Mouse (Mus musculus) CH12.LX (cell line): ENCODE data around the gene Tgfb1. TPM values are rescaled to one million over a fixed set of nuclear protein-coding genes. Genes with fewer than 3 reads are reported as not detected.

ENCODE experiments used
- DNase-seq: peaks from one replicate; pipeline ENCODE4 v3.0.0-alpha.2; 2013; ENCODE audit errors: extremely low read depth
- H3K27ac ChIP-seq: 2 replicates; pipeline ENCODE4 v1.5.1; 2012; ENCODE audit warnings: low read depth, mild to moderate bottlenecking, control low read depth, moderate library complexity; ENCODE audit not compliant: insufficient read depth
- H3K27me3 ChIP-seq: replicated peaks from 2 replicates; pipeline ENCODE3; 2012; ENCODE audit warnings: inconsistent platforms
- H3K36me3 ChIP-seq, 2 experiments: replicated peaks in 1 of 2; 2 replicates each; pipeline versions ENCODE3 to v1.6.1; 2012; ENCODE audit warnings: inconsistent platforms in 1 of 2, low read length in 1 of 2, mild to moderate bottlenecking in 1 of 2, mixed read lengths in 1 of 2, moderate library complexity in 1 of 2; ENCODE audit not compliant: control insufficient read depth in 1 of 2, insufficient read depth in 1 of 2
- H3K4me1 ChIP-seq, 2 experiments: 2 replicates each; pipeline ENCODE4 v1.6.1; 2012; ENCODE audit warnings: inconsistent platforms in 1 of 2, moderate library complexity in 1 of 2; ENCODE audit not compliant: insufficient read depth in 2 of 2, control insufficient read depth in 1 of 2
- H3K4me2 ChIP-seq: 2 replicates; pipeline ENCODE4 v1.6.1; 2012; ENCODE audit warnings: low read depth, mild to moderate bottlenecking, control low read depth; ENCODE audit not compliant: poor library complexity, insufficient read depth, severe bottlenecking
- H3K4me3 ChIP-seq, 3 experiments: fragments of 150-350 bp in 1 of 3; sonication (generic) in 1 of 3; replicated peaks in 1 of 3; 2 replicates each; pipeline versions ENCODE3 to v1.5.1; 2011 to 2012; ENCODE audit warnings: low read depth in 2 of 3, low read length in 2 of 3, mild to moderate bottlenecking in 2 of 3, moderate library complexity in 2 of 3, control low read depth in 1 of 3, improper control_type of control experiment in 1 of 3, inconsistent platforms in 1 of 3, mixed read lengths in 1 of 3; ENCODE audit not compliant: poor library complexity in 1 of 3
- H3K79me2 ChIP-seq: replicated peaks from 2 replicates; pipeline ENCODE4 v1.6.1; 2012; ENCODE audit warnings: mild to moderate bottlenecking, moderate library complexity; ENCODE audit not compliant: control insufficient read depth, poor library complexity, insufficient read depth, severe bottlenecking; ENCODE audit errors: extremely low read depth
- H3K9ac ChIP-seq: 2 replicates; pipeline ENCODE4 v1.6.1; 2012; ENCODE audit warnings: low read depth, mild to moderate bottlenecking, control low read depth, moderate library complexity; ENCODE audit not compliant: insufficient read depth
- H3K9me3 ChIP-seq: replicated peaks from 2 replicates; pipeline ENCODE3; 2012; ENCODE audit warnings: low read length, inconsistent platforms, mixed read lengths
- CHD2 ChIP-seq: IDR thresholded peaks from 2 replicates; pipeline ENCODE4 v1.6.1; 2011; ENCODE audit warnings: low read length, improper control_type of control experiment
- CTCF ChIP-seq, 2 experiments: IDR thresholded peaks in 1 of 2; conservative IDR thresholded peaks in 1 of 2; 2 replicates each; pipeline ENCODE4 v1.5.1; 2011 to 2012; ENCODE audit warnings: low read depth in 2 of 2, low read length in 2 of 2, improper control_type of control experiment in 1 of 2, inconsistent platforms in 1 of 2, mild to moderate bottlenecking in 1 of 2, moderate library complexity in 1 of 2
- ETS1 ChIP-seq: conservative IDR thresholded peaks from 2 replicates; pipeline ENCODE4 v1.6.1; 2012; ENCODE audit warnings: low read depth, mild to moderate bottlenecking, inconsistent platforms, low read length, improper control_type of control experiment, moderate library complexity
- HCFC1 ChIP-seq: IDR thresholded peaks from 2 replicates; pipeline ENCODE4 v1.6.1; 2012; ENCODE audit warnings: low read depth, mild to moderate bottlenecking, inconsistent platforms, low read length, improper control_type of control experiment
- JUND ChIP-seq: conservative IDR thresholded peaks from 2 replicates; pipeline ENCODE4 v1.6.1; 2011; ENCODE audit warnings: low read depth, low read length, improper control_type of control experiment
- MAFK ChIP-seq: IDR thresholded peaks from 2 replicates; pipeline ENCODE4 v1.6.1; 2011; ENCODE audit warnings: low read length, improper control_type of control experiment; ENCODE audit not compliant: insufficient replicate concordance
- MAX ChIP-seq: IDR thresholded peaks from 2 replicates; pipeline ENCODE4 v1.6.1; 2011; ENCODE audit warnings: low read length, improper control_type of control experiment
- MAZ ChIP-seq: IDR thresholded peaks from 2 replicates; pipeline ENCODE4 v1.6.1; 2012; ENCODE audit warnings: low read depth, mild to moderate bottlenecking, inconsistent platforms, low read length, improper control_type of control experiment, moderate library complexity
- NELFE ChIP-seq: IDR thresholded peaks from 2 replicates; pipeline ENCODE4 v1.6.1; 2011; ENCODE audit warnings: low read depth, low read length, improper control_type of control experiment
- NRF1 ChIP-seq: IDR thresholded peaks from 2 replicates; pipeline ENCODE4 v1.6.1; 2014; ENCODE audit warnings: low read depth, mild to moderate bottlenecking, inconsistent platforms, low read length, improper control_type of control experiment, moderate library complexity
- PAX5 ChIP-seq: IDR thresholded peaks from 2 replicates; pipeline ENCODE4 v1.6.1; 2012; ENCODE audit warnings: low read length, inconsistent platforms, mixed read lengths
- POLR2AphosphoS2 ChIP-seq: IDR thresholded peaks from 2 replicates; pipeline ENCODE4 v1.6.1; 2011; ENCODE audit warnings: low read depth, low read length, improper control_type of control experiment
- RCOR1 ChIP-seq: conservative IDR thresholded peaks from 2 replicates; pipeline ENCODE4 v1.6.1; 2012; ENCODE audit warnings: low read depth, mild to moderate bottlenecking, inconsistent platforms, low read length, improper control_type of control experiment
- TBP ChIP-seq: conservative IDR thresholded peaks from 2 replicates; pipeline ENCODE4 v1.6.1; 2011; ENCODE audit warnings: low read depth, low read length, improper control_type of control experiment
- TCF12 ChIP-seq: IDR thresholded peaks from 2 replicates; pipeline ENCODE4 v1.6.1; 2014; ENCODE audit warnings: low read depth, mild to moderate bottlenecking, inconsistent platforms, low read length, improper control_type of control experiment
- UBTF ChIP-seq: IDR thresholded peaks from 2 replicates; pipeline ENCODE4 v1.6.1; 2012; ENCODE audit warnings: low read depth, mild to moderate bottlenecking, inconsistent platforms, low read length, improper control_type of control experiment, moderate library complexity
- ZMIZ1 ChIP-seq: IDR thresholded peaks from 2 replicates; pipeline ENCODE4 v1.6.1; 2012; ENCODE audit warnings: low read depth, mild to moderate bottlenecking, inconsistent platforms, low read length, improper control_type of control experiment
- ZNF384 ChIP-seq: IDR thresholded peaks from 2 replicates; pipeline ENCODE4 v1.6.1; 2012; ENCODE audit warnings: low read depth, low read length, improper control_type of control experiment, inconsistent platforms
- dilution Hi-C: fragments of 300-500 bp; cut with MboI; formaldehyde crosslinking; loops from 2 replicates; pipeline ENCODE4 v1.14.3; 2020; ENCODE audit warnings: low sequenced_read_pairs; ENCODE audit not compliant: extremely low pct_unique_long_range_greater_than_20kb, extremely low pct_ligation_motif_present
- in situ Hi-C: fragments of 300-500 bp; cut with MboI; formaldehyde crosslinking; loops from 3 replicates; pipeline ENCODE4 v1.14.3; 2019; ENCODE audit warnings: low sequenced_read_pairs, low pct_ligation_motif_present, low pct_unique_long_range_greater_than_20kb, mixed read lengths
- polyA plus RNA-seq: library from polyadenylated mRNA; unstranded; fragments of >175 nt; gene quantifications from 2 replicates; pipeline ENCODE4 v1.2.1, GENCODE M21; 2012; ENCODE audit warnings: low read depth; ENCODE audit not compliant: insufficient read length
- total RNA-seq, 2 experiments: library from RNA; depleted of rRNA; stranded (reverse); fragments of 300-350 nt in 1 of 2; fragments of >200 nt in 1 of 2; gene quantifications; 2 replicates each; pipeline ENCODE4 v1.2.3; 2012 to 2014

Tgfb1 gene
- total and polyA plus RNA-seq, 3 experiments = 9.2 to 109 (median 25.9) TPM

- H3K4me1 ChIP-seq = no peaks in the 10 kb centered on the region
- no peak overlapping the region for H3K4me3 ChIP-seq
- no peaks in the 10 kb centered on the region for H3K27me3 ChIP-seq
- peaks cover 4% of the 10 kb centered on the region; the same call in 1 of the 2 replicates for H3K79me2 ChIP-seq
- no peak overlapping the region for H3K4me2 ChIP-seq
- DNase-seq = no peak
- no peaks in the 10 kb centered on the region for H3K9me3 ChIP-seq
- TF ChIP-seq NRF1 (no peak), MAFK (no peak), JUND (no peak), ZMIZ1 (no peak), RCOR1 (no peak), TBP (no peak), CHD2 (no peak), MAZ (no peak), ETS1 (no peak), TCF12 (no peak), UBTF (no peak), NELFE (no peak), POLR2AphosphoS2 (no peak), PAX5 (no peak), CTCF (conservative IDR thresholded peaks at IDR 0.05 in 1 of 2, IDR thresholded peaks at IDR 0.05 in 1 of 2; ENCODE audit: low read depth in 2 of 2, low read length in 2 of 2) (no peak), MAX (no peak), ZNF384 (no peak)
- no peak overlapping the region for H3K9ac ChIP-seq
- H3K27ac ChIP-seq = no peak overlapping the region
- peaks cover 88 to 96% of the 10 kb centered on the region in 2 experiments for H3K36me3 ChIP-seq
- dilution Hi-C loops = no loop called here
- in situ Hi-C loops = no loop called here
These were observed 44.7 kb downstream of the Tgfb1 start for GRCm38 (mm10) chr7:25731294-25732055.

- Histone ChIP-seq H3K27ac (no peak overlapping the region), H3K9ac (no peak overlapping the region), H3K27me3 (no peaks in the 10 kb centered on the region), H3K4me1 (no peaks in the 10 kb centered on the region), H3K79me2 (peaks cover 11% of the 10 kb centered on the region), H3K4me2 (no peak overlapping the region), H3K4me3 (no peak overlapping the region), H3K9me3 (no peaks in the 10 kb centered on the region), H3K36me3 (peaks cover 78 to 94% of the 10 kb centered on the region in 2 experiments)
- in situ Hi-C loops (no loop called here), dilution Hi-C loops (no loop called here)
- no peak for DNase-seq
- TF ChIP-seq HCFC1 = no peak
- no peak for TF ChIP-seq MAZ
These were observed 48.2 kb downstream of the Tgfb1 start for GRCm38 (mm10) chr7:25734991-25735390.
